Mouse (Mus musculus) MEL (cell line): ENCODE results near the gene Smchd1.

Experiments used
- CTCF ChIP-seq, 3 experiments: IDR thresholded peaks in 2 of 3; conservative IDR thresholded peaks in 1 of 3; 2 replicates each; pipeline ENCODE4 v1.5.1; 2011 to 2012; ENCODE audit warnings: low read length in 3 of 3, low read depth in 2 of 3, mild to moderate bottlenecking in 2 of 3, improper control_type of control experiment in 1 of 3, inconsistent platforms in 1 of 3, mixed read lengths in 1 of 3, moderate library complexity in 1 of 3; ENCODE audit not compliant: control insufficient read depth in 1 of 3, insufficient read depth in 1 of 3, poor library complexity in 1 of 3, severe bottlenecking in 1 of 3
- ETS1 ChIP-seq: IDR thresholded peaks from 2 replicates; pipeline ENCODE4 v1.6.1; 2012; ENCODE audit warnings: low read depth, mild to moderate bottlenecking, inconsistent platforms, low read length, improper control_type of control experiment, moderate library complexity
- POLR2A ChIP-seq, 2 experiments: IDR thresholded peaks; 2 replicates each; pipeline ENCODE4 v1.6.1; 2011 to 2012; ENCODE audit warnings: low read length in 2 of 2, mild to moderate bottlenecking in 2 of 2, control low read depth in 1 of 2, improper control_type of control experiment in 1 of 2, low read depth in 1 of 2, moderate library complexity in 1 of 2; ENCODE audit not compliant: control insufficient read depth in 1 of 2, insufficient read depth in 1 of 2, poor library complexity in 1 of 2
- RAD21 ChIP-seq: IDR thresholded peaks from 2 replicates; pipeline ENCODE4 v1.6.1; 2011; ENCODE audit warnings: mild to moderate bottlenecking, low read depth, low read length, improper control_type of control experiment

DNA sequence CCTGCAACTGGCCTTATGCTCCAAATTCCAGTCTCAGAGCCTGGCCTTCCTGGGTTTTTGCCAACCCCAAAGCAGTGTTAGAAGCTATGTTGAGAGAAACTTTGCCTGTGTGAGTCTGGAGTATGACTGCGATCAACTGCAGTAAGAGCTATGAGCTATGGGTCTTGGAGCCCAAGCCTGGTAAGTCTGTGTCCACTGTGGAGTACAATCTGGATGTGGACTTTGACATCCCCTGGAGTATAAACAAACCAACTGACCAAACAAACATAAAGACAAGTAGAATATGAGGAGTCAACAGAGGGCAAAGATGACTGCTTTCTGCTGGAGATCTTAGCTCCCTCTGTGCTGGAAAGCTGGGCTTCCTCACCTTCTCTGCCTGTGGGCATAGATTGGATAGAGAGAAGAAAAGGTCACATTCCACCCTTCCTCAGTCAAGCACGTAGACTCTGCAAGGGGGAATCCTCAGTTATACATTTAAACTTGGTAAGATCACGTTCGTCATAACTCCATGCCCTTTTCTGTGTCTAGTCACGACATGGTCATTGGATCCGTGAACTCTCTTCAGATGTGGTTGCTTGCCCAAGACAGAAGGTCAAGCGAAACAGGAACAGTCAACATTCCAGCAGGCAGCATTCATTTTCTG is 8.4 kb upstream of the Smchd1 start:
- TF ChIP-seq ETS1 (no peak), POLR2A (IDR thresholded peaks at IDR 0.05; ENCODE audit: control insufficient read depth in 1 of 2, insufficient read depth in 1 of 2, low read depth in 1 of 2, low read length in 2 of 2, poor library complexity in 1 of 2) (no peak), CTCF (IDR thresholded peaks at IDR 0.05 in 2 of 3, conservative IDR thresholded peaks at IDR 0.05 in 1 of 3; ENCODE audit: control insufficient read depth in 1 of 3, insufficient read depth in 1 of 3, low read depth in 2 of 3, low read length in 3 of 3, poor library complexity in 1 of 3, severe bottlenecking in 1 of 3) (no peak), RAD21 (no peak)
